17 mouse cellular contexts compared by ENCODE assay signal in genomic region chr8:85100076-85100665, GRCm38 (mm10). TPM values are rescaled to one million over a fixed set of nuclear protein-coding genes. Genes with fewer than 3 reads are reported as not detected.
"Had no signal": no experiment of that assay in that cellular context is flagged by ENCODE, and none has a peak within 500 bp of the region (broad histone marks: within the 10 kb centered on the region; RNA-seq: fewer than 3 reads in every experiment).

No protein-coding gene starts in this region.

- H3K27me3 ChIP-seq: midbrain, embryonic 13.5 days; midbrain, embryonic 15.5 days; neural tube, embryonic 12.5 days; stomach, embryonic 15.5 days had no signal

- H3K27ac ChIP-seq: midbrain, embryonic 13.5 days; midbrain, embryonic 15.5 days; neural tube, embryonic 12.5 days; stomach, embryonic 15.5 days; stomach, postnatal 0 days had no signal

- DNase-seq: lung, adult 18-20 months; lung, embryonic 14.5 days; lung, postnatal 10 days; lung, postnatal 4 days; right cerebral cortex, postnatal 14 days; thymus, adult 2 months; thymus, postnatal 14 days; thymus, postnatal 36 days had no signal

- H3K4me3 ChIP-seq: midbrain, embryonic 13.5 days; midbrain, embryonic 15.5 days; neural tube, embryonic 12.5 days; stomach, embryonic 15.5 days had no signal

- H3K9ac ChIP-seq: lung, embryonic 14.5 days; midbrain, embryonic 13.5 days; midbrain, embryonic 15.5 days; neural tube, embryonic 12.5 days; stomach, embryonic 15.5 days had no signal

- H3K4me1 ChIP-seq: midbrain, embryonic 13.5 days; midbrain, embryonic 15.5 days; neural tube, embryonic 12.5 days; stomach, embryonic 15.5 days had no signal

- ATAC-seq: midbrain, embryonic 13.5 days; midbrain, embryonic 15.5 days had no signal

- H3K9me3 ChIP-seq: midbrain, embryonic 13.5 days; midbrain, embryonic 15.5 days; stomach, embryonic 15.5 days had no signal

- H3K4me2 ChIP-seq: lung, embryonic 14.5 days; midbrain, embryonic 11.5 days; midbrain, embryonic 13.5 days; midbrain, embryonic 15.5 days; neural tube, embryonic 12.5 days; stomach, embryonic 15.5 days had no signal

RNA-seq across cellular contexts. Expression of gene Zfp791, which starts 22.7 kb away (rescaled TPM):
- total RNA-seq: megakaryocyte, adult 5-6 weeks; monocyte, adult 5-6 weeks; neutrophil, adult 5-6 weeks had no signal
